Mouse (Mus musculus): ENCODE results near the gene Tpsg1. TPM values are rescaled to one million over a fixed set of nuclear protein-coding genes. Genes with fewer than 3 reads are reported as not detected.

Tpsg1 gene
- polyA plus RNA-seq (2015; fragmentation: Nextera tagmentation; extraction: Ambion mirVana), result 0.17 and 0.18 TPM in 2 replicates

GRCm38 (mm10) chr17:25368973-25369372 lies at the start of gene Tpsg1:
TSS of gene Tpsg1 (plus strand) at chr17:25369273.
- Histone ChIP-seq H3K27ac (ENCODE audit: low read length) (no peak within 1 kb of the TSS), H3K4me3 (ENCODE audit: low read depth, low read length) (no peak within 1 kb of the TSS), H3K36me3 (ENCODE audit: insufficient read depth, low read length) (no peaks in the 10 kb centered on the region), H3K4me1 (ENCODE audit: insufficient read depth, low read depth, low read length) (no peaks in the 10 kb centered on the region), H3K4me2 (replicated peaks; ENCODE audit: low read depth, low read length) (no peak within 1 kb of the TSS), H3K9me3 (ENCODE audit: low read length) (no peaks in the 10 kb centered on the region), H3K27me3 (replicated peaks; ENCODE audit: insufficient read depth, low read length) (no peaks in the 10 kb centered on the region), H3K9ac (replicated peaks; ENCODE audit: low read depth) (no peak within 1 kb of the TSS)
- TF ChIP-seq CTCF (IDR thresholded peaks at IDR 0.05) (no peak), EP300 (IDR thresholded peaks at IDR 0.05) (no peak)
- DNase-seq (ENCODE audit: low spot score) (no peak), ATAC-seq (no peak)
- WGBS, result 63% methylated on average over 3 of the region's 3 CpGs

DNA sequence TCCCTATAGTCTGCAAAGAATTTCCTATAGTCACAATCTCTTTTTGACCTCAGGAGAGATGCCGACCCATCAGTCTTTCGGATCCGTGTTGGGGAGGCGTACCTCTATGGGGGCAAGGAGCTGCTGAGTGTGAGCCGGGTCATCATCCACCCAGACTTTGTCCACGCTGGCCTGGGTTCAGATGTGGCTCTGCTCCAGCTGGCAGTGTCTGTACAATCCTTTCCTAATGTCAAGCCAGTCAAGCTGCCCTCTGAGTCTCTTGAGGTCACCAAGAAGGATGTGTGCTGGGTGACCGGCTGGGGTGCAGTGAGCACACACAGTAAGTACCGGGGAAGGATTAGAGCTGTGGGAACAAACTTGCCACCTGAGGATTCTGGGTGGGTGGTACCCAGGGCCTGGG lies 48.3 kb upstream of the Tpsg1 start:
- H3K9me3 ChIP-seq (ENCODE audit: low read length), result no peaks in the 10 kb centered on the region
- H3K36me3 ChIP-seq (ENCODE audit: insufficient read depth, low read length), result no peaks in the 10 kb centered on the region
- H3K9ac ChIP-seq (replicated peaks; ENCODE audit: low read depth), result no peak overlapping the region
- WGBS, result 83% methylated on average over 8 of the region's 8 CpGs
- no peak for TF ChIP-seq EP300 (IDR thresholded peaks at IDR 0.05)
- TF ChIP-seq CTCF (IDR thresholded peaks at IDR 0.05), result no peak
- no peak overlapping the region for H3K4me3 ChIP-seq (ENCODE audit: low read depth, low read length)
- no peak overlapping the region for H3K27ac ChIP-seq (ENCODE audit: low read length)
- DNase-seq (ENCODE audit: low spot score) (no peak), ATAC-seq (no peak)
- no peaks in the 10 kb centered on the region for H3K27me3 ChIP-seq (replicated peaks; ENCODE audit: insufficient read depth, low read length)
- no peak overlapping the region for H3K4me2 ChIP-seq (replicated peaks; ENCODE audit: low read depth, low read length)
- no peaks in the 10 kb centered on the region for H3K4me1 ChIP-seq (ENCODE audit: insufficient read depth, low read depth, low read length)

DNA sequence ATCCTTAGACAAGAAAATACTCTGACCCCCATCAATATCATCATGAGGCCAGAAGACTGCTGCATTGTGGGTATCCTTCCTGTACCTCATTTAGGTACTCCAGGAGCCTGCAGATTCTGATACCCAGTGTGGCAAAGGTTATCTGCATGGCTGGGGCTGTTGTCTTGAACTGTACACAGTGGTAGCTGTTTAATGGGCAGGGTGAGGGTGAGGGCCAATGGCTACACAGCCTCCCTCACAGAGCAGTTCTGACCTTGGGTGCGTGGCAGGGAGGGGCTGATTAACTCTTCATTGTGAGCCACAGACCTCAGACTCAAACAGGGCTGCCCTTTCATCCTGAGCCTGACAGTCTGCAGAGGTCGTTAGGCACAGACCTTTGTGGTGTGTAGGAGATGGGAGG lies 46.1 kb upstream of the Tpsg1 start:
- no peak overlapping the region for H3K4me2 ChIP-seq (replicated peaks; ENCODE audit: low read depth, low read length)
- no peak for DNase-seq (ENCODE audit: low spot score)
- WGBS, result 3% methylated on average over 2 of the region's 2 CpGs
- H3K4me3 ChIP-seq (ENCODE audit: low read depth, low read length), result no peak overlapping the region
- no peaks in the 10 kb centered on the region for H3K27me3 ChIP-seq (replicated peaks; ENCODE audit: insufficient read depth, low read length)
- H3K9me3 ChIP-seq (ENCODE audit: low read length), result no peaks in the 10 kb centered on the region
- H3K4me1 ChIP-seq (ENCODE audit: insufficient read depth, low read depth, low read length), result no peaks in the 10 kb centered on the region
- no peak for TF ChIP-seq CTCF (IDR thresholded peaks at IDR 0.05)
- no peak for TF ChIP-seq EP300 (IDR thresholded peaks at IDR 0.05)
- no peaks in the 10 kb centered on the region for H3K36me3 ChIP-seq (ENCODE audit: insufficient read depth, low read length)
- no peak for ATAC-seq
- no peak overlapping the region for H3K9ac ChIP-seq (replicated peaks; ENCODE audit: low read depth)
- no peak overlapping the region for H3K27ac ChIP-seq (ENCODE audit: low read length)

DNA sequence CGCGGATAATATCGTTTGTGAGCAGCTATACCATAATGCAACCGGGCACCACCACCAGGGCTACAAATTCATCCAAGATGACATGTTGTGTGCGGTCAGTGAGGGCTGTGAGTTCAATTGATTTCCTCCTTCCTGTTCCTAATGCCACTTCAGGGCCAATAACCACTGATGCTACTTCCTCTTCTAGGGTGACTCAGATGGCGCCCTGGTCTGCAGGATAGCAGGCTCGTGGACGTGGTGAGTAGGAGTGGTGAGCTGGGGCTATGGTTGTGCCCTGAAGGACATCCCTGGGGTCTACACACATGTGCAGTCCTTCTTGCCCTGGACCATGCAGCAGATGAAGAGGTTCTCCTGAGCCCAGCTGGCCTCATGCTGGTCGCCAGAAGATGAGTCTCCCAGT lies 36.8 kb upstream of the Tpsg1 start:
- H3K27me3 ChIP-seq (replicated peaks; ENCODE audit: insufficient read depth, low read length), result no peaks in the 10 kb centered on the region
- 54% methylated on average over 9 of the region's 9 CpGs for WGBS
- no peak overlapping the region for H3K4me2 ChIP-seq (replicated peaks; ENCODE audit: low read depth, low read length)
- no peak overlapping the region for H3K9ac ChIP-seq (replicated peaks; ENCODE audit: low read depth)
- no peaks in the 10 kb centered on the region for H3K9me3 ChIP-seq (ENCODE audit: low read length)
- H3K36me3 ChIP-seq (ENCODE audit: insufficient read depth, low read length), result no peaks in the 10 kb centered on the region
- ATAC-seq (no peak), DNase-seq (ENCODE audit: low spot score) (no peak)
- no peaks in the 10 kb centered on the region for H3K4me1 ChIP-seq (ENCODE audit: insufficient read depth, low read depth, low read length)
- TF ChIP-seq CTCF (IDR thresholded peaks at IDR 0.05) (no peak), EP300 (IDR thresholded peaks at IDR 0.05) (no peak)
- no peak overlapping the region for H3K27ac ChIP-seq (ENCODE audit: low read length)
- no peak overlapping the region for H3K4me3 ChIP-seq (ENCODE audit: low read depth, low read length)

- no peaks in the 10 kb centered on the region for H3K27me3 ChIP-seq (replicated peaks; ENCODE audit: insufficient read depth, low read length)
- no peak overlapping the region for H3K4me3 ChIP-seq (ENCODE audit: low read depth, low read length)
- no peaks in the 10 kb centered on the region for H3K4me1 ChIP-seq (ENCODE audit: insufficient read depth, low read depth, low read length)
- peak; percentile 92 for TF ChIP-seq CTCF (IDR thresholded peaks at IDR 0.05)
- no peak for TF ChIP-seq EP300 (IDR thresholded peaks at IDR 0.05)
- ATAC-seq, result no peak
- no peak overlapping the region for H3K27ac ChIP-seq (ENCODE audit: low read length)
- no peaks in the 10 kb centered on the region for H3K36me3 ChIP-seq (ENCODE audit: insufficient read depth, low read length)
- H3K4me2 ChIP-seq (replicated peaks; ENCODE audit: low read depth, low read length), result no peak overlapping the region
- H3K9me3 ChIP-seq (ENCODE audit: low read length), result no peaks in the 10 kb centered on the region
- H3K9ac ChIP-seq (replicated peaks; ENCODE audit: low read depth), result no peak overlapping the region
- 1% methylated on average over 8 of the region's 8 CpGs for WGBS
- peak; percentile 71 for DNase-seq (ENCODE audit: low spot score)
These were observed 35.1 kb upstream of the Tpsg1 start for GRCm38 (mm10) chr17:25333943-25334342.

DNA sequence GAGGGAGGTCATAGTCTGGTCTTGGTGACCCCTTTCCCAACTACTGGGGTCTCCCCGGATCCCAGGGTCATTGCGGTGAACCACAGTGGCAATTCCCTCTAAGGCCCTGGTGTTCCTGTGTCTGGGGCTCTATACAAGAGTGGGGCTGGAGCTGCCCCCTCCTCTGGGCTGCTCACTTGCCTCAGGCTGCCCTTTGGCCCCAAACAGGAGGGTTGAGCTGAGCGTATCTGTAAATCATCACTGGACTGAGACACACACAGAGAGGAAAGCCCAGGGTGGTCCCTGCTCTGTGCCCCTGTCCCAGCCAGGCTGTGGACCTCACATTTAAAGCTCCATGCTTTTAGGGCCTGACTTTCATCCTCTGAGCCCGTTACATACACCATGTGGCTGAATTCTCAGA lies 30.9 kb upstream of the Tpsg1 start:
- H3K27me3 ChIP-seq (replicated peaks; ENCODE audit: insufficient read depth, low read length), result no peaks in the 10 kb centered on the region
- no peaks in the 10 kb centered on the region for H3K4me1 ChIP-seq (ENCODE audit: insufficient read depth, low read depth, low read length)
- no peak overlapping the region for H3K9ac ChIP-seq (replicated peaks; ENCODE audit: low read depth)
- ATAC-seq (no peak), DNase-seq (ENCODE audit: low spot score) (no peak)
- TF ChIP-seq EP300 (IDR thresholded peaks at IDR 0.05), result no peak
- TF ChIP-seq CTCF (IDR thresholded peaks at IDR 0.05), result no peak
- no peak overlapping the region for H3K4me3 ChIP-seq (ENCODE audit: low read depth, low read length)
- H3K36me3 ChIP-seq (ENCODE audit: insufficient read depth, low read length), result no peaks in the 10 kb centered on the region
- H3K27ac ChIP-seq (ENCODE audit: low read length), result no peak overlapping the region
- WGBS, result 79% methylated on average over 4 of the region's 4 CpGs
- no peak overlapping the region for H3K4me2 ChIP-seq (replicated peaks; ENCODE audit: low read depth, low read length)
- H3K9me3 ChIP-seq (ENCODE audit: low read length), result no peaks in the 10 kb centered on the region

DNA sequence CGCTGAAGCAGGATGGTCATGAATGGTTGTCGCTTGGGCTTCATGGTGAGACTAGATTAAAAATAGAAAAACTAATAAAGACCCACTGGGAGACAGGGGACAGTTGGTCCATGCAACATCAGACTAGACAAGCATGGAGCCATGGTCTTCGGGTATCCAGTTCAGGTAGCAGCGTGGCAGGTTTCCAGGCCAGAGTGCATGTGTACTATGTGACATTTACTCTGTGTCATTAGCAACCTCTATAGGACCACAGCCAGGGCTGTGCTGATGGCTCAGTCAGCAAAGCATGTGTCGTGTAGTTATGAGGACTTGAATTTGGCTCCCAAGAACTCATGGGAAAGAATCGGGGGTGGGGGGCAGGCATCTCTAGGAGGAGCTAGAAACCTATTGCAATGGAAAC lies 29.1 kb upstream of the Tpsg1 start:
- Histone ChIP-seq H3K9me3 (ENCODE audit: low read length) (no peaks in the 10 kb centered on the region), H3K27ac (ENCODE audit: low read length) (no peak overlapping the region), H3K9ac (replicated peaks; ENCODE audit: low read depth) (no peak overlapping the region), H3K36me3 (ENCODE audit: insufficient read depth, low read length) (no peaks in the 10 kb centered on the region), H3K27me3 (replicated peaks; ENCODE audit: insufficient read depth, low read length) (no peaks in the 10 kb centered on the region), H3K4me1 (ENCODE audit: insufficient read depth, low read depth, low read length) (no peaks in the 10 kb centered on the region), H3K4me3 (ENCODE audit: low read depth, low read length) (no peak overlapping the region), H3K4me2 (replicated peaks; ENCODE audit: low read depth, low read length) (no peak overlapping the region)
- ATAC-seq, result no peak
- no peak for DNase-seq (ENCODE audit: low spot score)
- 83% methylated on average over 6 of the region's 6 CpGs for WGBS
- no peak for TF ChIP-seq CTCF (IDR thresholded peaks at IDR 0.05)
- TF ChIP-seq EP300 (IDR thresholded peaks at IDR 0.05), result no peak

Data from lung, postnatal 0 days (tissue).